Mouse (Mus musculus) spleen, postnatal 36 days (tissue): ENCODE measurements around the gene Arid3b.

Experiments used
- DNase-seq, 2 experiments: peaks; one replicate each; pipeline ENCODE4 v3.0.0; 2022; ENCODE audit warnings: low spot score in 2 of 2, mixed read lengths in 1 of 2

Arid3b gene

DNA sequence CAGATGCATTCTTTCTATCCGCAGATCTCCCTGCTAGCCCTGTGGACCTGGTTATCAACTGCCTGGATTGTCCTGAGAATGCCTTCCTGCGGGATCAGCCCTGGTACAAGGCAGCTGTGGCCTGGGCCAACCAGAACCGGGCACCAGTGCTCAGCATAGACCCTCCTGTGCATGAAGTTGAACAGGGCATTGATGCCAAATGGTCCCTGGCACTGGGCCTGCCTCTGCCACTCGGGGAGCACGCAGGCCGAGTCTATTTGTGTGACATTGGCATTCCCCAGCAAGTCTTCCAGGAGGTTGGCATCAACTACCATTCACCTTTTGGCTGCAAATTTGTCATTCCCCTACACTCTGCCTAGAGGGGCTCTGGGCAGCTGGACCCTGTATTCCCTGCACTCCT, 88.5 kb downstream of the Arid3b start:
- DNase-seq, result no peak

GRCm38 (mm10) chr9:57747067-57747466, 89.5 kb downstream of the Arid3b start:
- no peak for DNase-seq

- DNase-seq, result peak in 1 of 2 experiments; percentile 47
These were observed 92.0 kb downstream of the Arid3b start for GRCm38 (mm10) chr9:57744462-57745091.
